Mouse (Mus musculus) left cerebral cortex, postnatal 25 days (tissue): ENCODE measurements around the gene Ppme1. TPM values are rescaled to one million over a fixed set of nuclear protein-coding genes. Genes with fewer than 3 reads are reported as not detected.

Experiments used
- DNase-seq, 2 experiments: peaks; one replicate each; pipeline ENCODE4 v3.0.0; 2022; ENCODE audit warnings: low spot score in 2 of 2, mixed read lengths in 1 of 2
- intact Hi-C: fragments of 180-260 bp; cut with DNase I; formaldehyde crosslinking; loops from one replicate; pipeline ENCODE4 v1.15.1; 2025
- total RNA-seq, 2 experiments: library from RNA; stranded (reverse); gene quantifications; 2 replicates each; pipeline ENCODE4 v1.2.3; 2021

Ppme1 gene
- 100 to 1,000 TPM; 202 to 218 TPM for total RNA-seq

- peak; percentile 99 to 100 for DNase-seq
- intact Hi-C loops = no loop called here
Measured at GRCm38 (mm10) chr7:100371495-100372451, at the start of gene Ppme1, which contains the start of gene C2cd3. Gene Ppme1, minus strand, starts transcription at chr7:100372307. Gene C2cd3, plus strand, starts transcription at chr7:100372233.

GRCm38 (mm10) chr7:100408684-100409083, 36.6 kb upstream of the Ppme1 start:
- no peak for DNase-seq
- intact Hi-C loops = loop anchor here (5.0 kb wide), 1 partner anchor 71 kb away; no protein-coding TSS in a partner anchor

- intact Hi-C loops = loop anchor here (5.0 kb wide), 1 partner anchor 70 kb away; no protein-coding TSS in a partner anchor
- DNase-seq = no peak
Measured at GRCm38 (mm10) chr7:100407677-100408076, 35.6 kb upstream of the Ppme1 start.

- DNase-seq = no peak
- intact Hi-C loops = no loop called here
Measured at GRCm38 (mm10) chr7:100402715-100403114, 30.6 kb upstream of the Ppme1 start.

- intact Hi-C loops = no loop called here
- no peak for DNase-seq
Measured at GRCm38 (mm10) chr7:100400899-100401539, 28.9 kb upstream of the Ppme1 start.

GRCm38 (mm10) chr7:100399231-100399913, 27.3 kb upstream of the Ppme1 start:
- intact Hi-C loops = loop anchor here (10.0 kb wide), 1 partner anchor 125 kb away; no protein-coding TSS in a partner anchor

GRCm38 (mm10) chr7:100392265-100392664, 20.2 kb upstream of the Ppme1 start:
- intact Hi-C loops = loop anchor here (10.0 kb wide), 1 partner anchor 117 kb away; no protein-coding TSS in a partner anchor

More at GRCm38 (mm10) chr7:100399231-100399913, 27.3 kb upstream of the Ppme1 start:
- no peak for DNase-seq

GRCm38 (mm10) chr7:100390166-100390565, 18.1 kb upstream of the Ppme1 start:
- intact Hi-C loops = loop anchor here (10.0 kb wide), 1 partner anchor 115 kb away; no protein-coding TSS in a partner anchor
- peak in 1 of 2 experiments; percentile 76 for DNase-seq

More at GRCm38 (mm10) chr7:100392265-100392664, 20.2 kb upstream of the Ppme1 start:
- no peak for DNase-seq

- intact Hi-C loops = no loop called here
- DNase-seq = peak in 1 of 2 experiments; percentile 87
Measured at GRCm38 (mm10) chr7:100388174-100388573, 16.1 kb upstream of the Ppme1 start.

- intact Hi-C loops = no loop called here
- peak in 1 of 2 experiments; percentile 51 for DNase-seq
Measured at GRCm38 (mm10) chr7:100383207-100383606, 11.1 kb upstream of the Ppme1 start.

- no peak for DNase-seq
- intact Hi-C loops = no loop called here
Measured at GRCm38 (mm10) chr7:100381161-100381560, 9.1 kb upstream of the Ppme1 start.

GRCm38 (mm10) chr7:100378257-100378656, 6.2 kb upstream of the Ppme1 start:
- intact Hi-C loops = no loop called here
- DNase-seq = peak in 1 of 2 experiments; percentile 67

GRCm38 (mm10) chr7:100372452-100372980, 409 bp upstream of the Ppme1 start:
- intact Hi-C loops = no loop called here

GRCm38 (mm10) chr7:100364888-100365287, 7.2 kb downstream of the Ppme1 start:
- DNase-seq = no peak
- intact Hi-C loops = no loop called here

More at GRCm38 (mm10) chr7:100372452-100372980, 409 bp upstream of the Ppme1 start:
- DNase-seq = no peak

- DNase-seq = peak in 1 of 2 experiments; percentile 77
- intact Hi-C loops = no loop called here
Measured at GRCm38 (mm10) chr7:100363162-100363561, 8.9 kb downstream of the Ppme1 start.

GRCm38 (mm10) chr7:100357856-100358255, 14.3 kb downstream of the Ppme1 start:
- no peak for DNase-seq
- intact Hi-C loops = no loop called here

GRCm38 (mm10) chr7:100356768-100357167, 15.3 kb downstream of the Ppme1 start:
- no peak for DNase-seq
- intact Hi-C loops = no loop called here

GRCm38 (mm10) chr7:100356324-100356723, 15.8 kb downstream of the Ppme1 start:
- intact Hi-C loops = no loop called here
- no peak for DNase-seq

GRCm38 (mm10) chr7:100354984-100355383, 17.1 kb downstream of the Ppme1 start:
- DNase-seq = no peak
- intact Hi-C loops = no loop called here
